Mouse (Mus musculus) heart, adult 9 months (tissue): Measurements from ENCODE around the gene Lama5.

Source experiments
- DNase-seq, 2 experiments: peaks; one replicate each; pipeline ENCODE4 v3.0.0; 2022; ENCODE audit warnings: low spot score in 2 of 2

Gene Lama5

GRCm38 (mm10) chr2:180197323-180198037, 28.2 kb downstream of the Lama5 start:
- no peak for DNase-seq

- DNase-seq, result no peak
These were observed 28.9 kb downstream of the Lama5 start for GRCm38 (mm10) chr2:180196610-180197322.

GRCm38 (mm10) chr2:180187362-180187761, 38.3 kb downstream of the Lama5 start:
- no peak for DNase-seq

- no peak for DNase-seq
These were observed 40.0 kb downstream of the Lama5 start for GRCm38 (mm10) chr2:180185686-180186085.

- DNase-seq, result no peak
These were observed 40.9 kb downstream of the Lama5 start for GRCm38 (mm10) chr2:180184752-180185109.

- no peak for DNase-seq
These were observed 41.5 kb downstream of the Lama5 start for GRCm38 (mm10) chr2:180184011-180184751.

- no peak for DNase-seq
These were observed 44.1 kb downstream of the Lama5 start for GRCm38 (mm10) chr2:180181542-180181941.

GRCm38 (mm10) chr2:180175725-180176124, 49.9 kb downstream of the Lama5 start:
- no peak for DNase-seq

- no peak for DNase-seq
These were observed 51.5 kb downstream of the Lama5 start for GRCm38 (mm10) chr2:180174121-180174520.

GRCm38 (mm10) chr2:180173711-180174110, 51.9 kb downstream of the Lama5 start:
- peak in 1 of 2 experiments; percentile 20 for DNase-seq

- DNase-seq, result no peak
These were observed 52.5 kb downstream of the Lama5 start for GRCm38 (mm10) chr2:180173163-180173562.

GRCm38 (mm10) chr2:180172152-180172551, 53.5 kb downstream of the Lama5 start:
- DNase-seq, result no peak

- no peak for DNase-seq
These were observed 54.1 kb downstream of the Lama5 start for GRCm38 (mm10) chr2:180171522-180172070.

GRCm38 (mm10) chr2:180170806-180171521, 54.7 kb downstream of the Lama5 start, which contains the start of gene Adrm1:
TSS of gene Adrm1 (plus strand) at chr2:180171485.
- peak; percentile 97 to 98 for DNase-seq

- no peak for DNase-seq
These were observed 55.4 kb downstream of the Lama5 start for GRCm38 (mm10) chr2:180170151-180170805.

- DNase-seq, result no peak
These were observed 58.8 kb downstream of the Lama5 start for GRCm38 (mm10) chr2:180166869-180167268.

GRCm38 (mm10) chr2:180165855-180166254, 59.8 kb downstream of the Lama5 start:
- DNase-seq, result no peak

GRCm38 (mm10) chr2:180158627-180159026, 67.0 kb downstream of the Lama5 start:
- DNase-seq, result no peak

- DNase-seq, result no peak
These were observed 70.9 kb downstream of the Lama5 start for GRCm38 (mm10) chr2:180154796-180155195.

GRCm38 (mm10) chr2:180148551-180148950, 77.1 kb downstream of the Lama5 start:
- no peak for DNase-seq

- peak; percentile 18 to 23 for DNase-seq
These were observed 78.3 kb downstream of the Lama5 start for GRCm38 (mm10) chr2:180147379-180147778.
